8 mouse cellular contexts compared by ENCODE assay signal in the genomic region with DNA sequence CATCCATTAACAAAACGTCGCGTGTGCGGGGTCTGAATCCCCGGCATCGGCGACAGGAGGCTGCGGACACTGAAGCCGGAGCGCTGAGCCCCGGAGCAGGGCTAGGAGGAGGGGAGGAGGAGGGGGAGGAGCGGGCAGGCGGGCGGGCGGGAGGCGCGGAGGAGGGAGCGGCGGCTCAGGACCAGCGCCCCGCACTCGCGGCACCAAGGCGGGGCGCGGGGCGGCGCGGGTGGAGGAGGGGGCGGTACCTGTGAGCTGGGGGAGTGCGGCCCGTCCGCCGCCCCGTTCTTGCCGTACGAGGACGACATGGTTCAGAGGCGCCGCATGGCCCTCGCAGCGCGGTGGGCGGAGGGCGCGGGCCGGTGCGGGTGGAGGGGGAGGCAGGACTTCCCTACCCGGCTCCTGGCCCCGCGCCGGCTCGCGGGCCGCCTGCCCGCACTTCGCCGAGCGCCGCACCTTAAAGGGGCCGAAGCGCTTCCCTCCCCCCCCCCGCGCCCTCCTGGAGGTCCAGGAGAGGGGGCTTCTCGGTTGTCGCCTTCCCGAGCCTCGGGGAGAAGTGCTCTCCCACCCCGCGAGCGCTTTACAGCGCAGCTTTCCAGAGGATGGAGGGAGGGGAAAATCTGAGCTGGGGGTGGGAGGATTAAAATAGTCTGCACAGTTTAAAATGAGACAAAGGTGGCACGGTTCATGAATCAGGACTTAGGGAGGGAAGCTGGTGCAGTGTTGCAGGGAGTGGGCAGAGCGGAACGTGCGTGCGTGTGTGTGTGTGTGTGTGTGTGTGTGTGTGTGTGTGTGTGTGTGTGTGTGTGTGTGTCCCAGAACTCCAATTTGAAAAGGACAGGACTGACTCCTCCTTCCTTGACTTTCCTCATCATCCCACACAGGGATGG. TPM values are rescaled to one million over a fixed set of nuclear protein-coding genes. Genes with fewer than 3 reads are reported as not detected.
DNase-seq lines count a peak whose midpoint lies in the region; ATAC-seq and TF ChIP-seq lines count a peak whose summit lies in the region.

A gene (minus strand): TSS at position 809 of the 890 bp plus-strand sequence.

- H3K9ac ChIP-seq in hindbrain, postnatal 0 days (replicated peaks; ENCODE audit: low read length) = peak within 1 kb of the TSS; percentile 72

- H3K9me3 ChIP-seq in hindbrain, postnatal 0 days (ENCODE audit: low read length) = no peaks in the 10 kb centered on the region

- no peaks in the 10 kb centered on the region for H3K27me3 ChIP-seq in hindbrain, postnatal 0 days (ENCODE audit: insufficient read depth, low read length)

- H3K4me2 ChIP-seq in hindbrain, postnatal 0 days (ENCODE audit: low read depth, low read length) = peak within 1 kb of the TSS; percentile 91

- H3K4me1 ChIP-seq in hindbrain, postnatal 0 days (ENCODE audit: insufficient read depth, low read length) = no peaks in the 10 kb centered on the region

- 0% methylated on average over 55 of the region's 77 CpGs for WGBS in hindbrain, postnatal 0 days

- peak within 1 kb of the TSS; percentile 76 for H3K4me3 ChIP-seq in hindbrain, postnatal 0 days (ENCODE audit: low read length)

- DNase-seq in adrenal gland, adult (ENCODE audit: inconsistent age in 2 of 2, low spot score in 1 of 2) = peak; percentile 44 to 68
- DNase-seq in cerebellum, adult 9-10 months = peak; percentile 79
- DNase-seq in frontal cortex, postnatal 10 days (ENCODE audit: low spot score in 2 of 2) = peak; percentile 48 to 54
- peak; percentile 73 for DNase-seq in hindbrain, postnatal 0 days (ENCODE audit: low spot score)
- peak; percentile 31 to 66 for DNase-seq in left cerebral cortex, adult 8-10 months (ENCODE audit: low spot score in 2 of 2)
- peak; percentile 30 for DNase-seq in lung, postnatal 36 days
- peak; percentile 69 for DNase-seq in right cerebral cortex, adult 18-20 months
- DNase-seq in adipocyte (ENCODE audit: low spot score) = no peak

- peak; percentile 90 for ATAC-seq in hindbrain, postnatal 0 days

- no peaks in the 10 kb centered on the region for H3K36me3 ChIP-seq in hindbrain, postnatal 0 days (ENCODE audit: insufficient read depth, low read length)

- TF ChIP-seq CTCF in hindbrain, postnatal 0 days (IDR thresholded peaks at IDR 0.05; ENCODE audit: low read depth) = no peak

- H3K27ac ChIP-seq in hindbrain, postnatal 0 days = peak within 1 kb of the TSS; percentile 71

RNA-seq across cellular contexts. Expression of the gene that starts here (rescaled TPM):
- total RNA-seq in hindbrain, postnatal 0 days (2014; rRNA removed) = 8.6 and 9.7 TPM in 2 replicates
- 12.8 and 14.7 TPM in 2 replicates for polyA plus RNA-seq in hindbrain, postnatal 0 days (2015; fragmentation: Nextera tagmentation; extraction: Ambion mirVana)
- 100 to 1,000 TPM; 146 to 175 (median 160) TPM for total RNA-seq in left cerebral cortex, adult 8-10 months (2022)

Comparison
In these comparisons a context has a peak if more than half of its experiments do, and no peak if none do; other contexts are left out.
1. RNA of the gene that starts here (total RNA-seq): 146 to 175 TPM in left cerebral cortex, adult 8-10 months; 8.6 to 9.7 TPM in hindbrain, postnatal 0 days; every median in the first group is over 10 times any median in the second.